In the genomic region with DNA sequence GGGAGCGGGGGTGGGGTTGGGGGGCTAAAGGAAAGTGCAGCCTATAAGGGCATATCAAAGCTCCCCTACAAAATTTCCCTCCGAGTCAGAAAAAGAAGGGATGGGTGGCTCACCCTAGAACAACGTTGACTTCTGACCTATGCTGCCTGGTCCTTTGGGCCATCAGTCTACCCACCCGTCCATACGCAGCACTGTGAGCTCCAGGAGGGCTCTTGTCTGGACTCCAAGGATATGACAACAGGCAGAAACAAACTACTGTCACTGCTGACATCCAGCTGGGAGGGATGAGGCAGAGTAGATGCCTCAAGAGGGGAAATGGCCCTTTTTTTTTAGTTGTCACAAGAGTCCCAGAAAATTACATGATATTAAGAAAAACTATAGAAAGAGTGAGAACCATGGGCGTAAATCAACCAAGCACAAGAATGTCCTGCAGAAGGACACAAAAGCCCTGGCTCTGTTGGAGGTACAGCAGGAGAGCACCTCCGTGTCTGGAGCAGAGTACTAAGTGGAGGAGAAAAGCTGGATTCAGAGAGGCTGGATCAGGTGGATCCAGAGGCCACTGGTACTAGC, we compare ENCODE assay signal across 9 mouse cellular contexts. TPM values are rescaled to one million over a fixed set of nuclear protein-coding genes. Genes with fewer than 3 reads are reported as not detected.
A peak's percentile ranks its signal among the peaks of the same experiment; 100 is the strongest.
DNase-seq lines count a peak whose midpoint lies in the region; ATAC-seq and TF ChIP-seq lines count a peak whose summit lies in the region.
"Had no signal": no experiment of that assay in that cellular context is flagged by ENCODE, and none has a peak within 500 bp of the region (broad histone marks: within the 10 kb centered on the region; RNA-seq: fewer than 3 reads in every experiment).

No protein-coding gene starts in this region.

- H3K27ac ChIP-seq in layer of hippocampus, adult 2 months, result no peak overlapping the region
- H3K27ac ChIP-seq in embryonic facial prominence, embryonic 13.5 days, result no peak overlapping the region
- H3K27ac ChIP-seq in limb, embryonic 11.5 days (replicated peaks; ENCODE audit: low read depth, low read length), result no peak overlapping the region

- DNase-seq in layer of hippocampus, adult 2 months (ENCODE audit: low spot score in 2 of 2), result no peak
- DNase-seq in layer of hippocampus, adult 8-10 months (ENCODE audit: low spot score in 2 of 2), result no peak
- peak; percentile 48 for DNase-seq in cerebellum, adult 8-10 months
- no peak for DNase-seq in limb, embryonic 11.5 days (ENCODE audit: low spot score)
- no peak for DNase-seq in left cerebral cortex, postnatal 10 days (ENCODE audit: extremely low spot score in 1 of 2, low spot score in 2 of 2)
- no peak for DNase-seq in urinary bladder, adult 2 months (ENCODE audit: low spot score)
- DNase-seq: spleen, adult 18-20 months had no signal

- intact Hi-C loops in left cerebral cortex, postnatal 10 days (cut with DNase I), result no loop called here

- no peak for TF ChIP-seq CTCF in layer of hippocampus, adult 2 months (conservative IDR thresholded peaks at IDR 0.05)

- H3K36me3 ChIP-seq in embryonic facial prominence, embryonic 13.5 days, result no peaks in the 10 kb centered on the region
- no peaks in the 10 kb centered on the region for H3K36me3 ChIP-seq in limb, embryonic 11.5 days (ENCODE audit: control insufficient read depth, insufficient read depth, low read length)

- peaks cover 26% of the 10 kb centered on the region for H3K27me3 ChIP-seq in embryonic facial prominence, embryonic 13.5 days
- no peaks in the 10 kb centered on the region for H3K27me3 ChIP-seq in limb, embryonic 11.5 days (ENCODE audit: control insufficient read depth, insufficient read depth, low read length)

- 48% methylated on average over 7 of the region's 7 CpGs for WGBS in embryonic facial prominence, embryonic 13.5 days
- 46% methylated on average over 7 of the region's 7 CpGs for WGBS in limb, embryonic 11.5 days

- ATAC-seq in embryonic facial prominence, embryonic 13.5 days (ENCODE audit: insufficient number of reproducible peaks, insufficient read depth, low FRiP score, low TSS enrichment, low read depth), result no peak
- ATAC-seq in limb, embryonic 11.5 days (ENCODE audit: insufficient number of reproducible peaks, low FRiP score, low TSS enrichment, low read depth), result no peak

- H3K9me3 ChIP-seq in embryonic facial prominence, embryonic 13.5 days, result no peaks in the 10 kb centered on the region
- no peaks in the 10 kb centered on the region for H3K9me3 ChIP-seq in limb, embryonic 11.5 days (ENCODE audit: control insufficient read depth, low read length)

- H3K4me2 ChIP-seq in embryonic facial prominence, embryonic 13.5 days, result peak overlapping the region; percentile 37
- H3K4me2 ChIP-seq in limb, embryonic 11.5 days (ENCODE audit: low read depth, severe bottlenecking), result peak overlapping the region; percentile 15; the same call in 1 of the 2 replicates

- H3K9ac ChIP-seq in embryonic facial prominence, embryonic 13.5 days, result 0 out of 2 replicates have a peak overlapping the region, but pooled peaks have one; percentile 40
- H3K9ac ChIP-seq in limb, embryonic 11.5 days (ENCODE audit: low read length), result no peak overlapping the region

- H3K4me3 ChIP-seq in layer of hippocampus, adult 2 months, result peak overlapping the region; percentile 36; the same call in 1 of the 2 replicates
- no peak overlapping the region for H3K4me3 ChIP-seq in embryonic facial prominence, embryonic 13.5 days
- no peak overlapping the region for H3K4me3 ChIP-seq in limb, embryonic 11.5 days (ENCODE audit: low read depth, low read length)
- H3K4me3 ChIP-seq: erythroblast, embryonic 14.5 days had no signal

- H3K4me1 ChIP-seq in embryonic facial prominence, embryonic 13.5 days, result peaks cover 7% of the 10 kb centered on the region
- H3K4me1 ChIP-seq in limb, embryonic 11.5 days (ENCODE audit: control insufficient read depth, insufficient read depth, low read length), result no peaks in the 10 kb centered on the region

RNA-seq across cellular contexts. Expression of a gene that starts 4.6 kb away (rescaled TPM):
- total RNA-seq in layer of hippocampus, adult 2 months (2021), result 10 to 100 TPM in 1 of 2 experiments, 1 to 10 TPM in 1; 8.5 to 10.6 TPM
- total RNA-seq in layer of hippocampus, adult 8-10 months (2022), result 1 to 10 TPM; 6.5 to 9.7 (median 9.6) TPM
- polyA plus RNA-seq in embryonic facial prominence, embryonic 13.5 days (2015; fragmentation: Nextera tagmentation; extraction: Ambion mirVana), result not detected in 2 replicates
- not detected in 2 replicates for polyA plus RNA-seq in limb, embryonic 11.5 days (2014; fragmentation: Nextera tagmentation; extraction: Ambion mirVana)
- total RNA-seq in left cerebral cortex, postnatal 10 days (2021), result 1 to 10 TPM in 1 of 2 experiments, under 1 TPM in 1; 0.73 to 1.6 TPM
- 0.58 and 0.91 TPM in 2 replicates for polyA plus RNA-seq in urinary bladder, adult 2 months (2012; rRNA removed)
- polyA plus RNA-seq: erythroblast, embryonic 14.5 days had no signal

RNA-seq across cellular contexts. Expression of a gene that starts 28.8 kb away (rescaled TPM):
- total RNA-seq in layer of hippocampus, adult 2 months (2021), result 10 to 100 TPM; 25.5 to 25.8 TPM
- 10 to 100 TPM; 26.6 to 45.7 (median 33.5) TPM for total RNA-seq in layer of hippocampus, adult 8-10 months (2022)
- 71.9 and 75.9 TPM in 2 replicates for polyA plus RNA-seq in embryonic facial prominence, embryonic 13.5 days (2015; fragmentation: Nextera tagmentation; extraction: Ambion mirVana)
- 86.9 and 91.0 TPM in 2 replicates for polyA plus RNA-seq in limb, embryonic 11.5 days (2014; fragmentation: Nextera tagmentation; extraction: Ambion mirVana)
- 10 to 100 TPM; 27.3 to 29.4 TPM for total RNA-seq in left cerebral cortex, postnatal 10 days (2021)
- polyA plus RNA-seq in urinary bladder, adult 2 months (2012; rRNA removed), result 197 and 200 TPM in 2 replicates
